Mouse (Mus musculus) thymus, adult 2 months (tissue): ENCODE measurements around the gene Pdk2.

Experiments used
- CTCF ChIP-seq: fragments of 200-500 bp; IDR thresholded peaks from 2 replicates; pipeline ENCODE4 v1.5.1; 2012; ENCODE audit warnings: mild to moderate bottlenecking, control low read depth, low read length, moderate library complexity, borderline replicate concordance; ENCODE audit not compliant: control insufficient read depth, poor library complexity, insufficient read depth; ENCODE audit errors: extremely low read depth
- POLR2A ChIP-seq: fragments of 200-500 bp; IDR thresholded peaks from 2 replicates; pipeline ENCODE4 v1.6.1; 2012; ENCODE audit warnings: mild to moderate bottlenecking, low read length, control low read depth, moderate library complexity; ENCODE audit not compliant: control insufficient read depth, poor library complexity, insufficient read depth; ENCODE audit errors: extremely low read depth

DNA sequence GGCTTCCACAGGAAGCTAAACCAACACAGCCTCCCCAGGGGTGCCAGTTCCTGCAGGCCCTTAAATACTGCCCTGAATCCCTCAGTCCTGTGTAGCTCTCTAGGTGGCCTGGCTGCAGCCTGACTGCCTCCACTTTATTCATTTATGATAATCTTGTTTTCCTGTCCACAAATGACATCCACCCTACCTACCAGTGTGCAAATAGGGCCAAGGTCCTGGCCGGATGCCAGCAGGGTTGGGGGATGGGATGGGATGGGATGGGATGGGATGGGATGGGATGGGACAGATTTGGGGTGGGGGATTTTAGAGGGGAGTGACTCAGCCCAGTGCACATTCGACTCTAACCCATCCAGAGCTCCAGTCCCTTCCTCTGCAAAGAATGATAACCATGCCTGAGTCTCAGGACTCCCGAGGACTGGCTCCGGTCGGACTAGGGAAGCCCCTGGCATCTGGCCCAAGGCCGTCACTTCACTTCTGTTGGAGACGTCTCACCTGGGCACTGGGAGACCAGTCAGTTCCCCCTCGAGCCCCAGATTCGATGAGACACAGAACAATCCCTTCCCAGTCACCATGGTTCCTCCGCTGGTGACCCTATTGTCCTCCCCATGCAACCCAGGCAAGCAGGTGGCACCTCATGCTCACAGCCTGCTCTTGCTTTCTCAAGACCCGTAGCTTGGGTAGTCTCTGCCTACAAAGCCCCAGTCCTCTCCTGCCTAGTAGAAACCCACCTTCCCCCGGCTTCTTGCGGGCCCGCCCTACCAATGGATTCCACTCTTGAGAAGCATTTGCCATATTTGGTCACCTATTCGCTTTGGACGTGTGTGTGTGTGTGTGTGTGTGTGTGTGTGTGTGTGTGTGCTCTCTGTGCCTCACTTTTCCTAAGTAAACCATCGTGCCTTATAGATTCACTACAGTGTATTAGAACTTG, 46.4 kb upstream of the Pdk2 start:
- TF ChIP-seq CTCF = no peak
- TF ChIP-seq POLR2A = no peak
